Mouse (Mus musculus) stomach, embryonic 14.5 days (tissue): ENCODE results near the gene Bfar. TPM values are rescaled to one million over a fixed set of nuclear protein-coding genes. Genes with fewer than 3 reads are reported as not detected.

Experiments
- ATAC-seq: fragments of 200-750 bp; cut with Nextera tagmentation; 2 replicates; pipeline ENCODE4 v1.8.0; 2017; ENCODE audit warnings: low read depth, moderate TSS enrichment; ENCODE audit not compliant: insufficient number of reproducible peaks, insufficient read depth, low FRiP score
- H3K27ac ChIP-seq: fragments of 300-500 bp; sonication (generic); 2 replicates; pipeline ENCODE4 v1.5.1; 2014; ENCODE audit warnings: mild to moderate bottlenecking, low read length, moderate library complexity, mixed read lengths
- H3K27me3 ChIP-seq: fragments of 300-500 bp; sonication (generic); 2 replicates; pipeline ENCODE4 v1.6.1; 2014; ENCODE audit warnings: low read length, control low read depth, mixed read lengths; ENCODE audit not compliant: control insufficient read depth, insufficient read depth
- H3K36me3 ChIP-seq: fragments of 300-500 bp; sonication (generic); 2 replicates; pipeline ENCODE4 v1.6.1; 2014; ENCODE audit warnings: mild to moderate bottlenecking, control low read depth, low read length, moderate library complexity, mixed read lengths; ENCODE audit not compliant: control insufficient read depth, insufficient read depth
- H3K4me1 ChIP-seq: fragments of 300-500 bp; sonication (generic); 2 replicates; pipeline ENCODE4 v1.6.1; 2014; ENCODE audit warnings: low read length, control low read depth, mixed read lengths; ENCODE audit not compliant: control insufficient read depth, insufficient read depth
- H3K4me2 ChIP-seq: fragments of 300-500 bp; sonication (generic); replicated peaks from 2 replicates; pipeline ENCODE4 v1.6.1; 2014; ENCODE audit warnings: low read depth, low read length, control low read depth
- H3K4me3 ChIP-seq: fragments of 300-500 bp; sonication (generic); 2 replicates; pipeline ENCODE4 v1.5.1; 2014; ENCODE audit warnings: low read depth, low read length, control low read depth
- H3K9ac ChIP-seq: fragments of 300-500 bp; sonication (generic); replicated peaks from 2 replicates; pipeline ENCODE4 v1.6.1; 2014; ENCODE audit warnings: low read depth, mild to moderate bottlenecking, control low read depth, low read length, moderate library complexity, mixed read lengths
- H3K9me3 ChIP-seq: fragments of 300-500 bp; sonication (generic); 2 replicates; pipeline ENCODE4 v1.6.1; 2016; ENCODE audit warnings: low read depth, low read length, control low read depth; ENCODE audit not compliant: control insufficient read depth
- WGBS: fragments of 180-500 bp; shearing (Covaris S2); extraction: QIAGEN DNeasy Blood & Tissue Kit; methylation state at CpG from one replicate; pipeline ENCODE4 v1.1.7; 2014; 5-methylcytosine and 5-hydroxymethylcytosine counted together
- polyA plus RNA-seq: library from polyadenylated mRNA; unstranded; fragments of >200 nt; fragmentation: Nextera tagmentation; extraction: Ambion mirVana; gene quantifications from 2 replicates; pipeline ENCODE4 v1.2.1, GENCODE M21; 2014

The Bfar gene
- polyA plus RNA-seq, 1 experiment from 2014 or later: 54.9 TPM

DNA sequence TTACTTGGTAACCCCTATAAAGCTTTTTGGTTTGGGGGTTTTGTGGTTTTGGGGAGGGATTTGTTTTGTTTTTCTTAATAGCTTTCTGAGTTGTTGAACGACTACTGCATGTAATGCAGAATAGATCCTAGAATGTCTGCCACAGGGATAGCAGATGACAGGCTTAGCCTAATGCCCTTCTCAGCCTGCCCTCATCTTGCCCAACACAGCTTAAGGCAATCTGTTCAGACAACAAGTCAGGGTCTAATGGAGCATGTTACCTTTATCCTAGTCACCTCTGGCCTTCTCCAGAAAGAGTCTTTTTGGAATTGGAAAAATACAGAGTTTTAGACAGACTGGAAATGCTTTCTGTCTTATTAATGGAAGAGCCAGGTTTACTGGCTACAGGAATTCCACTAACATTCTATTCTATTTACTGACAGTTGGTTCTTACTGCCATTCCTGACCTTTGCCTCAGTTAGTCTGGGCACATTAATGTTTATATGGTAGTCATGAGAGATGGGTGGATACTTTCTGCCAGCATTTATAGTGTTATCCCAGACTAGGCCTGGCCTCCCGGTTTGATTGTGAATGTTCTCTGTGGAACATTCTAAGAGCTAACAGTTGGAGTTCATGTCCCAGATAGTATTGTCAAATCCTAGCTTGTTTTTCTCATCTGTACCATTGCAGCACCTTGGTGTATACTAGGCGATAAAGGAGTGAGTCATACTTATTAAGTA lies 7.1 kb downstream of the Bfar start:
- Histone ChIP-seq H3K27me3 (no peaks in the 10 kb centered on the region), H3K9ac (no peak overlapping the region), H3K9me3 (no peaks in the 10 kb centered on the region), H3K36me3 (peaks cover 10% of the 10 kb centered on the region), H3K4me1 (no peaks in the 10 kb centered on the region), H3K4me2 (no peak overlapping the region), H3K4me3 (no peak overlapping the region), H3K27ac (no peak overlapping the region)
- WGBS: 87% methylated on average over 3 of the region's 3 CpGs
- ATAC-seq: no peak

DNA sequence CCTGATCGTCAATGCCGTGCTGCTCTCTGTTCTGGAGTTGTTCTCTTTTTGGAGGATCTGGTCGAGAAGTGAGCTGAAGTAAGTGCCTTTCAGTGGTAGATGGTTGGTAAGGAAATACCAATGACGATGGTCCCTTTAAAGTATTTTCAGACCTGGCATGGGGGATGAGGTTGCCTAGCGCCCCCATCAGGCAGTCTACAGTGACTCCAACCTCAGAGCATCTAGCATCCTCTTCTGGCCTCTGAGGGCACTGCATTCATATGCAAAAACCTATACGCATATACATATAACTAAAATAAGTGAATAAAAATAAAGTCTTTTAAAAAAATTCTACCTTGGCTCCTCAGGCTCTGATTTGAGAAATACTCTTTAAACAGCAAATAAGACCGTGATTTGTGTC lies 27.3 kb downstream of the Bfar start:
- WGBS: 90% methylated on average over 7 of the region's 7 CpGs
- no peak for ATAC-seq

DNA sequence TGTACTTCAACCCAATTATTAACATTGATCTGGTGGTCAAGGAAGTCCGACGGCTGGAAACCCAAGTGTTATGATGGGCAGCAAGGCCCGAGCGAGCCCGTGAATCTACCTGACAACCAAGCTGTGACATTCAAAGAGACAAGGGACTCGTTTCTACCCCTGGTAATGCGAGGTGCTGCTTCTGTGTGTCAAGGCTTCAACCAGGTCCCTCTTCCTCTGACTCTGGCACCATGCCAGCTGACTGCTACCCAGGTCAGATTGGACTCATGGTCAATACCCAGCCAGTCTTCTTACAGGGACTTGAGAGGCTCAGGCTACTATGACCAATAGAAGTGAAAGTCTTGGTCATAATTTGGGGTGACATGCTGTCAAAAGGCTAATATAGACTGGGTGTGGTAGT lies 30.5 kb downstream of the Bfar start:
- no peak for ATAC-seq
- Histone ChIP-seq H3K27me3 (no peaks in the 10 kb centered on the region), H3K4me3 (no peak overlapping the region), H3K36me3 (peaks cover 36% of the 10 kb centered on the region), H3K9ac (no peak overlapping the region), H3K4me2 (no peak overlapping the region), H3K4me1 (no peaks in the 10 kb centered on the region), H3K9me3 (no peaks in the 10 kb centered on the region), H3K27ac (no peak overlapping the region)
- WGBS: 93% methylated on average over 7 of the region's 7 CpGs

More for the DNA sequence above, 27.3 kb downstream of the Bfar start:
- Histone ChIP-seq H3K4me2 (no peak overlapping the region), H3K4me3 (no peak overlapping the region), H3K9ac (no peak overlapping the region), H3K9me3 (no peaks in the 10 kb centered on the region), H3K27ac (no peak overlapping the region), H3K4me1 (no peaks in the 10 kb centered on the region), H3K36me3 (peaks cover 49% of the 10 kb centered on the region), H3K27me3 (no peaks in the 10 kb centered on the region)

DNA sequence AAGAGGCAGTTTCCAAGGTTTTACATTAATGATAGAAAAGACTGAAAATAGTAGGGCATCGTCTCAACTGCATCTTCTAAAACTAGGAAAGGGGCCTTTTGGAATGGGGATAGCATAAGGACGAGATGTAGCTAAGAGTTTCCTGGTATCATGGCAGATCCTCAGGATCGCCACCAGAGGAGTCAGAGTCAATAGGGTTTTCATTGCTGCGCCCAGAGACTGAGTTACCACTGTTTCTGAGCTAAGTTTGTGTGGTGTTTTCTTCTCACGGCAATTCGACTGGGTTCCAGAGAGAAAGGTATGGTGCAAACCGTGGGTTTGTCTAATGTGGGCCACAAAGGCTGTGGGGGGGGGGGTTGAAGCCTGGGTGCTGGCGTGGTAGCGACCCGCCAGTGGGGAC lies 33.0 kb downstream of the Bfar start:
- H3K27ac ChIP-seq: no peak overlapping the region

DNA sequence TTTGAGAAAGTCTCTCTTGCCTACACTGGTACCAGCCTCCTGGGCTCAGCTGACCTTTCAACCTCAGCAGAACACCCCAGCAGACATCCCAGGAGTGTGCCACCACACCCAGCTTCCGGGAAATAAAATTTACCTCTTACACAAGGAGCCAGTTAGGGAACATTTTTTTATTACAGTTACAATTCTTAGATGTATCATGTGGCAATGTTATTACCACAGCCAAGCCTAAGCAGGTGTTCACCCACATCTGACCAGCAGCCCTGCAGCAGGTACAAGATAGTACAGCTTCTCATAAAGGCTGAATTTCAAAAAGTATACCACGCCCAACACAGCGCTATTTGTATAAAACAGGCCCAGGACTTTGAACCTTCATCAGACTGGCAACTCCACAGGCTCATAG lies 43.3 kb downstream of the Bfar start:
- H3K9ac ChIP-seq: no peak overlapping the region
- 75% methylated on average over 3 of the region's 3 CpGs for WGBS
- H3K4me1 ChIP-seq: no peaks in the 10 kb centered on the region
- H3K4me2 ChIP-seq: no peak overlapping the region
- ATAC-seq: peak; percentile 69
- no peak overlapping the region; the same call in 1 of the 2 replicates for H3K27ac ChIP-seq
- H3K27me3 ChIP-seq: no peaks in the 10 kb centered on the region
- no peaks in the 10 kb centered on the region for H3K9me3 ChIP-seq
- H3K36me3 ChIP-seq: no peaks in the 10 kb centered on the region
- H3K4me3 ChIP-seq: no peak overlapping the region

More for the DNA sequence above, 33.0 kb downstream of the Bfar start:
- Histone ChIP-seq H3K36me3 (peaks cover 18% of the 10 kb centered on the region), H3K4me2 (no peak overlapping the region), H3K9me3 (no peaks in the 10 kb centered on the region), H3K9ac (no peak overlapping the region), H3K4me3 (no peak overlapping the region), H3K27me3 (no peaks in the 10 kb centered on the region), H3K4me1 (no peaks in the 10 kb centered on the region)
- ATAC-seq: no peak
- 91% methylated on average over 10 of the region's 10 CpGs for WGBS

DNA sequence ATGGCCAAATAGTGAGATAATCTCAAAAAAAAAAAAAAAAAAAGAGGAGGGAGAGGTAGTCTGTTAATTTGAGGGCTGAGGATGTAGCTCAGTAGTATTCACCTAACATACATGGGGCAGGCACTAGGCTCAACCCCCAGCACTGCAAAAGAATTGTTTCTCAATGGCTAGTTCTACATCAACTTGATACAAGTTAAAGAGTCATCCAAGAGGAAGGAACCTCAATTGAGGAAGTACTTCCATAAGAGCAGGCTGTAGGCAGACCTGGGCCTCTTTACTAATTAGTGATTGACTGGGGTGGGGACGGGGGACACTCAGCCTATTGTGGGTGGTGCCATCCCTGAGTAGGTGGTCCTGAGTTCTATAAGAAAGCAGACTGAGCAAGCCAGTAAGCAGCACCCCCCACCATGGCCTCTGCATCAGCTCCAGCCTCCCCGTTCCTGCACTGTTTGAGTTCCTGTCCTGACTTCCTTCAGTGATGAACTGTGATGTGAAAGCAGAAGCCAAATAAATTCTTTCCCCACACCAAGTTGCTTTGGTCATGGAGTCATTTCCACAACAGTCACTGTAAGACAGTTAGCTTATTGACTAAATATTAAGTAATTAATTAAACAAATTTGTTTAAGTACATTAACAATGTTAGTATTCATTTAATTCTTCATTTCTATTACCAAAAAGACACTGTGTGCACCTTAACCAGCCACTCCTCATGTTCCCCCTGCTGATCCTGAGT lies 45.3 kb downstream of the Bfar start:
- WGBS: 82% methylated on average over 2 of the region's 2 CpGs
- H3K27me3 ChIP-seq: no peaks in the 10 kb centered on the region
- ATAC-seq: no peak
- H3K9ac ChIP-seq: no peak overlapping the region
- H3K27ac ChIP-seq: no peak overlapping the region
- no peak overlapping the region for H3K4me3 ChIP-seq
- no peaks in the 10 kb centered on the region for H3K9me3 ChIP-seq
- H3K4me1 ChIP-seq: no peaks in the 10 kb centered on the region
- H3K4me2 ChIP-seq: no peak overlapping the region
- H3K36me3 ChIP-seq: no peaks in the 10 kb centered on the region

DNA sequence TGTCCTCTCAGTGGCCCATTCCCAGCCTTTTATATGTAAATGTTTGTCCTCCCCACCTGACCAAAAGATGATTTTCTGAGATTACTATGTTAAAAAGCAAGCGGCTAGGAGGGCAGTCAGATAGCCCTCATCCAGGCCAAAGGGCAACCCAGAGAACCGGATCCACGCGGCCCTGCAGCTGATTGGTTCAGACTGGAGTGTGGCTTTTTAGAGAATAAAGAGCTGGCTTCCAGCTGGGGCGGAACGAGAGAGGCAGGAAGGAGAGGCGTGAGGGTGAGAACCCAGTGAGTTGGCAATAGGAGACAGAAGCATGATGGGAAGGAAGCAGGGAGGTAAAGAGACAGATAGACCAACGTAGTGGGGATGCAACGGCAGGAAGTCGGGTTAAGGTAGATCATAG lies 51.3 kb downstream of the Bfar start:
- no peaks in the 10 kb centered on the region for H3K9me3 ChIP-seq
- WGBS: 46% methylated on average over 10 of the region's 10 CpGs
- H3K4me1 ChIP-seq: no peaks in the 10 kb centered on the region
- no peak overlapping the region for H3K9ac ChIP-seq
- no peak overlapping the region for H3K4me3 ChIP-seq
- H3K27ac ChIP-seq: no peak overlapping the region
- ATAC-seq: no peak
- no peaks in the 10 kb centered on the region for H3K27me3 ChIP-seq
- H3K4me2 ChIP-seq: no peak overlapping the region
- no peaks in the 10 kb centered on the region for H3K36me3 ChIP-seq

DNA sequence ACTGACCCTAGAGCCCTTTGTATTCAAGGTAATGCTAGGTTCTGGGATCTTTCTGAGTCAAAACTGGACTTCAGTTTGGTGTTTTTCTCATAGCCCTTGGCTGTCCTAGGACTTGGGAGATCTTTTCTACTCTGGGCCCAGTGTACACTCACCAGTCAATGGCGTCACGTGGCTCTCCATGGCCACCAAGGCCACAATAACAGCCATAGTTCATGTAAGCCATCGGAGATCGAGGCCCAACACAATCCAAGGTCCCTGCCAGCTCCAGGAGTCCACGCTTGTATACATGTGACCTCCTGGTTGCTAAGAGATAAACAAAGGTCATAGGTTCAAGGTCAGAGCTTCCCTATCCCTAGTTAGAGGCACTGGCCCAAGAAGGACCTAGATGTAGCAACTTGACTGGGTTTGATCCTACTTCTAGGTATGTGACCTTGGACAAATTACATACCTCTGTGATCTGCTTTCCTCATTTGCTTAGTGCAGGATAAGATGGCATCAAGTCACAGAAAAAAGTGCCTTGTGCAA lies 56.2 kb downstream of the Bfar start:
- no peak overlapping the region for H3K27ac ChIP-seq
- H3K9me3 ChIP-seq: no peaks in the 10 kb centered on the region
- 77% methylated on average over 5 of the region's 5 CpGs for WGBS
- no peaks in the 10 kb centered on the region for H3K36me3 ChIP-seq
- H3K4me3 ChIP-seq: no peak overlapping the region
- H3K4me2 ChIP-seq: no peak overlapping the region
- no peak for ATAC-seq
- H3K4me1 ChIP-seq: peaks cover 5% of the 10 kb centered on the region; the same call in 1 of the 2 replicates
- H3K27me3 ChIP-seq: no peaks in the 10 kb centered on the region
- no peak overlapping the region for H3K9ac ChIP-seq
